Mouse (Mus musculus): ENCODE data around the gene Hist2h2bb. TPM values are rescaled to one million over a fixed set of nuclear protein-coding genes. Genes with fewer than 3 reads are reported as not detected.
A peak's percentile ranks its signal among the peaks of the same experiment; 100 is the strongest.

Gene Hist2h2bb
- polyA plus RNA-seq, 1 experiment from 2014 or later, result 71.3 TPM

GRCm38 (mm10) chr3:96299562-96299961, 30.0 kb downstream of the Hist2h2bb start:
- DNase-seq (ENCODE audit: low spot score), result no peak

DNA sequence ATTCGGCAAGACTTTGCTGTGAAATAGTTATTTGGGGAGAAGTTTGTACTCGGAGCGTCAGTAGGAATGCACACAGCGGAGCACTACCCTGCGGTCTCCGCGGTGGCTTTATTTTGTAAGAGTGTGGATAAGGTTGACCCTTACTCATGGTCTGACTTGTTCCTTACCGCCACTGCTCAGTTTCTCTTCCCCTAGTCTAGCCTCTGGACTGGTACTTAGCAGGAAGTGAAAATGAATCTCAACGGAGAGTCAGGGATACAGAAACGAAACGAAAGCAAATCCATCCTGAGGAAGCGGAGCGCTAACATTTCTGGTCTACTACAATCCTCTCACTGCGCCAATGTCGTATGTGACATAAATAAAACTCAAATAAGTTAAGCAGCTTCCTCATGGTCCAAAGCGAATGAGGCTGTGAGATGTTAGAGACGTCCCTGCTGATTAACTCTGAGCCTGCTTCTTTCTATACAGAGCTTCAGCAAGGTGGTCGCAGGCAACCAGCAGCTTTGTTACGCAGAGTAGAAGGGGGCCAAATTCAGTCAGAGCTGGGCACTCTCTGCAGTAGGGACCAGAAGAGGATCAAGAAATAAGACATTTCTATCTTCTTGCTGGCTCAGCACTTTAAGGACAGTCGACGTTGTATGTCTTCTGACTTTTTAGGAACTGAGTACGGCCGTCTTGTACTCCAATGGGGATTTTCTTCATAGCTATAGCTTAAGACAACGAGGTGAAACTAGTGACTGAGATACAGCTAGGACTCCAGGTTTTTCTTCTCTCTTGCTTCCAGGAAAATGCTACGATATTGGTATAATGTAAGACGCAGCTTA, 31.4 kb downstream of the Hist2h2bb start:
- DNase-seq (ENCODE audit: low spot score), result no peak

DNA sequence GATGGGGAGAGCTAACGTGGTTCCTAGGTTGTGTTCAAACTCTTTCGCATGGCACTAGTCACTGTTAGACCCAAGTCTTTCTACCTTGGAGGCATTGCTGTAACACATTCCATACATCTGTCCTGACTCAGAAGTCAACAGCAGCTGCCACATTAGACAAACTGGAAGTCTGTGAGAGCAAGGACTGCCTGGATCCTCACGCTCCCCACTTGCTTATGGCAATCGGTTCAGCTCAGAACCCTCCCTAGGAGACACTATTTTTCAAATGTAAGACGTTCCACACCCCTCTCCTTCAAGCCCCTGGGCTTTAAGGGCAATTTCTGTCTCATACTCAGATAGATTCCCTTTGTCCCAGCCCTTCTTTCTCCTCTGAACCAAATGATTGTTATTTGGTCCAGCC, 32.5 kb downstream of the Hist2h2bb start:
- DNase-seq (ENCODE audit: low spot score), result no peak

- peak; percentile 43 for DNase-seq (ENCODE audit: low spot score)
Measured at GRCm38 (mm10) chr3:96306506-96306905, 37.0 kb downstream of the Hist2h2bb start.

DNA sequence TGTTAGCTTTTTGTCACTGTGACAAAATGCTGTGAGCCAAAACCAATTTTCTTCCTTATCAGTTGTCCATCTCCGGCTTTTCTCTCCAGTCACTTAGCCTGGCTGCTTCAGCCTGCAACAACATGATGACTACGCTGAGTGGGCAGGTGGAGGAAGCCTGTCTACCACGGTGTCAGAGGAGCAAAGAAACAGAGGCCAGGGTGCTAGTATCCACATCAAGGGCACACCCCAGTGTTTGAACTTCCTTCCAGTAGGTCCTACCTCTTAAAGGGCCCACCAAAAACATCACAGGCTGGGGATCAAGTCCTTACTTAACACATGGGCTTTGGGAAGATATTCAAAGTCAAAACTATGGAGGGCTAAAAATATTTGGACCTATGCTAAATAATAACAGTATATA, 39.9 kb downstream of the Hist2h2bb start:
- peak; percentile 45 for DNase-seq (ENCODE audit: low spot score)

GRCm38 (mm10) chr3:96312341-96313098, 43.0 kb downstream of the Hist2h2bb start:
- no peak for DNase-seq (ENCODE audit: low spot score)

Small RNAs within 50 kb of the gene (microRNA-seq; reads per million reads assigned to microRNA genes)
- gene Gm44492 (ENCODE audit: borderline number of aligned reads) (not detected), gene Gm47311 (ENCODE audit: borderline number of aligned reads) (not detected), gene Gm47313 (ENCODE audit: borderline number of aligned reads) (not detected)

Other genes starting within 250 kb of the Hist2h2bb start
- 58.7 and 61.6 TPM in 2 replicates for gene Vps45, start 211.3 kb upstream of the Hist2h2bb start, polyA plus RNA-seq (2015; fragmentation: Nextera tagmentation; extraction: Ambion mirVana)
- 12.2 and 17.7 TPM in 2 replicates for gene Otud7b, start 165.2 kb upstream of the Hist2h2bb start, polyA plus RNA-seq (2015; fragmentation: Nextera tagmentation; extraction: Ambion mirVana)
- 8.9 and 9.6 TPM in 2 replicates for gene Mtmr11, start 107.7 kb upstream of the Hist2h2bb start, polyA plus RNA-seq (2015; fragmentation: Nextera tagmentation; extraction: Ambion mirVana)
- gene Sf3b4, start 97.4 kb upstream of the Hist2h2bb start, polyA plus RNA-seq (2015; fragmentation: Nextera tagmentation; extraction: Ambion mirVana), result 129 and 151 TPM in 2 replicates
- 1.2 and 2.3 TPM in 2 replicates for gene Sv2a, start 88.6 kb upstream of the Hist2h2bb start, polyA plus RNA-seq (2015; fragmentation: Nextera tagmentation; extraction: Ambion mirVana)
- gene Bola1, start 50.0 kb upstream of the Hist2h2bb start, polyA plus RNA-seq (2015; fragmentation: Nextera tagmentation; extraction: Ambion mirVana), result 84.7 and 86.0 TPM in 2 replicates
- gene Hist2h2ab, start 49.9 kb upstream of the Hist2h2bb start, polyA plus RNA-seq (2015; fragmentation: Nextera tagmentation; extraction: Ambion mirVana), result 0.94 and 1.8 TPM in 2 replicates
- 41.4 and 51.6 TPM in 2 replicates for gene Hist2h2ac, start 48.9 kb upstream of the Hist2h2bb start, polyA plus RNA-seq (2015; fragmentation: Nextera tagmentation; extraction: Ambion mirVana)
- 8.6 and 10.0 TPM in 2 replicates for gene Hist2h2be, start 48.6 kb upstream of the Hist2h2bb start, polyA plus RNA-seq (2015; fragmentation: Nextera tagmentation; extraction: Ambion mirVana)
- 30.0 and 47.7 TPM in 2 replicates for gene Hist2h3c2, start 30.6 kb upstream of the Hist2h2bb start, polyA plus RNA-seq (2015; fragmentation: Nextera tagmentation; extraction: Ambion mirVana)
- gene Hist2h2aa2, start 29.5 kb upstream of the Hist2h2bb start, polyA plus RNA-seq (2015; fragmentation: Nextera tagmentation; extraction: Ambion mirVana), result 215 and 339 TPM in 2 replicates
- gene Hist2h2aa1, start 24.3 kb upstream of the Hist2h2bb start, polyA plus RNA-seq (2015; fragmentation: Nextera tagmentation; extraction: Ambion mirVana), result 117 and 143 TPM in 2 replicates
- gene Hist2h3c1, start 23.1 kb upstream of the Hist2h2bb start, polyA plus RNA-seq (2015; fragmentation: Nextera tagmentation; extraction: Ambion mirVana), result 0.64 and 0.76 TPM in 2 replicates
- gene Hist2h4, start 6.4 kb upstream of the Hist2h2bb start, polyA plus RNA-seq (2015; fragmentation: Nextera tagmentation; extraction: Ambion mirVana), result 101 and 145 TPM in 2 replicates
- 278 and 396 TPM in 2 replicates for gene Hist2h3b, start 1.1 kb upstream of the Hist2h2bb start, polyA plus RNA-seq (2015; fragmentation: Nextera tagmentation; extraction: Ambion mirVana)
- 3.4 and 5.0 TPM in 2 replicates for gene Fcgr1, start 24.2 kb downstream of the Hist2h2bb start, polyA plus RNA-seq (2015; fragmentation: Nextera tagmentation; extraction: Ambion mirVana)
- gene BC107364, start 182.6 kb downstream of the Hist2h2bb start, polyA plus RNA-seq (2015; fragmentation: Nextera tagmentation; extraction: Ambion mirVana), result 0.46 and 0.55 TPM in 2 replicates

Measured in thymus, postnatal 0 days (tissue).